Mouse (Mus musculus): Measurements from ENCODE around the gene Pcbp4. TPM values are rescaled to one million over a fixed set of nuclear protein-coding genes. Genes with fewer than 3 reads are reported as not detected.

The Pcbp4 gene
- polyA plus RNA-seq, 1 experiment from 2014 or later = 300 TPM

GRCm38 (mm10) chr9:106413606-106414005 lies 39.5 kb upstream of the Pcbp4 start:
- 91% methylated on average over 5 of the region's 5 CpGs for WGBS
- H3K27ac ChIP-seq (ENCODE audit: low read depth, low read length) = no peak overlapping the region
- H3K4me3 ChIP-seq (ENCODE audit: low read depth, low read length) = no peak overlapping the region
- peaks cover 15% of the 10 kb centered on the region; the same call in 1 of the 2 replicates for H3K4me1 ChIP-seq (replicated peaks; ENCODE audit: control insufficient read depth, insufficient read depth, low read length)
- no peak overlapping the region for H3K4me2 ChIP-seq (ENCODE audit: low read depth, low read length, severe bottlenecking)
- no peaks in the 10 kb centered on the region for H3K9me3 ChIP-seq (ENCODE audit: control insufficient read depth, low read length)
- no peak for ATAC-seq (replicated peaks; ENCODE audit: low FRiP score)
- H3K36me3 ChIP-seq (ENCODE audit: control insufficient read depth, insufficient read depth, low read length) = no peaks in the 10 kb centered on the region
- no peak for DNase-seq (ENCODE audit: low spot score)
- no peak overlapping the region for H3K9ac ChIP-seq (ENCODE audit: low read length)
- no peaks in the 10 kb centered on the region for H3K27me3 ChIP-seq (ENCODE audit: control insufficient read depth, insufficient read depth, low read length)

GRCm38 (mm10) chr9:106416826-106417225 lies 36.3 kb upstream of the Pcbp4 start:
- Histone ChIP-seq H3K27me3 (ENCODE audit: control insufficient read depth, insufficient read depth, low read length) (no peaks in the 10 kb centered on the region), H3K4me1 (replicated peaks; ENCODE audit: control insufficient read depth, insufficient read depth, low read length) (peaks cover 21% of the 10 kb centered on the region), H3K4me3 (ENCODE audit: low read depth, low read length) (no peak overlapping the region), H3K4me2 (ENCODE audit: low read depth, low read length, severe bottlenecking) (no peak overlapping the region), H3K9ac (ENCODE audit: low read length) (no peak overlapping the region), H3K27ac (ENCODE audit: low read depth, low read length) (no peak overlapping the region), H3K36me3 (ENCODE audit: control insufficient read depth, insufficient read depth, low read length) (no peaks in the 10 kb centered on the region), H3K9me3 (ENCODE audit: control insufficient read depth, low read length) (no peaks in the 10 kb centered on the region)
- DNase-seq (ENCODE audit: low spot score) = no peak
- no peak for ATAC-seq (replicated peaks; ENCODE audit: low FRiP score)
- 94% methylated on average over 6 of the region's 6 CpGs for WGBS

- Histone ChIP-seq H3K27ac (ENCODE audit: low read depth, low read length) (no peak overlapping the region), H3K36me3 (ENCODE audit: control insufficient read depth, insufficient read depth, low read length) (no peaks in the 10 kb centered on the region)
Observed at GRCm38 (mm10) chr9:106417841-106418625, 35.1 kb upstream of the Pcbp4 start.

GRCm38 (mm10) chr9:106420608-106421007 lies 32.5 kb upstream of the Pcbp4 start:
- DNase-seq (ENCODE audit: low spot score) (peak; percentile 75), ATAC-seq (replicated peaks; ENCODE audit: low FRiP score) (peak; percentile 55)
- H3K4me3 ChIP-seq (ENCODE audit: low read depth, low read length) = no peak overlapping the region
- WGBS = 0% methylated on average over 2 of the region's 2 CpGs
- 0 out of 2 replicates have a peak overlapping the region, but pooled peaks have one; percentile 1 for H3K9ac ChIP-seq (ENCODE audit: low read length)
- no peaks in the 10 kb centered on the region for H3K36me3 ChIP-seq (ENCODE audit: control insufficient read depth, insufficient read depth, low read length)
- peaks cover 21% of the 10 kb centered on the region for H3K4me1 ChIP-seq (replicated peaks; ENCODE audit: control insufficient read depth, insufficient read depth, low read length)
- no peaks in the 10 kb centered on the region for H3K27me3 ChIP-seq (ENCODE audit: control insufficient read depth, insufficient read depth, low read length)
- peak overlapping the region; percentile 39; the same call in 1 of the 2 replicates for H3K4me2 ChIP-seq (ENCODE audit: low read depth, low read length, severe bottlenecking)
- H3K27ac ChIP-seq (ENCODE audit: low read depth, low read length) = peak overlapping the region; percentile 32; the same call in 1 of the 2 replicates
- no peaks in the 10 kb centered on the region for H3K9me3 ChIP-seq (ENCODE audit: control insufficient read depth, low read length)

More at GRCm38 (mm10) chr9:106417841-106418625, 35.1 kb upstream of the Pcbp4 start:
- ATAC-seq (replicated peaks; ENCODE audit: low FRiP score) = peak; percentile 31; the same call in 1 of the 2 replicates
- no peaks in the 10 kb centered on the region for H3K27me3 ChIP-seq (ENCODE audit: control insufficient read depth, insufficient read depth, low read length)
- WGBS = 17% methylated on average over 29 of the region's 29 CpGs
- H3K9ac ChIP-seq (ENCODE audit: low read length) = peak overlapping the region; percentile 58
- peaks cover 21% of the 10 kb centered on the region for H3K4me1 ChIP-seq (replicated peaks; ENCODE audit: control insufficient read depth, insufficient read depth, low read length)
- DNase-seq (ENCODE audit: low spot score) = peak; percentile 81
- H3K4me2 ChIP-seq (ENCODE audit: low read depth, low read length, severe bottlenecking) = peak overlapping the region; percentile 45
- no peaks in the 10 kb centered on the region for H3K9me3 ChIP-seq (ENCODE audit: control insufficient read depth, low read length)
- peak overlapping the region; percentile 11 for H3K4me3 ChIP-seq (ENCODE audit: low read depth, low read length)

GRCm38 (mm10) chr9:106421033-106421864 lies 31.8 kb upstream of the Pcbp4 start:
- WGBS = 3% methylated on average over 18 of the region's 18 CpGs
- H3K4me1 ChIP-seq (replicated peaks; ENCODE audit: control insufficient read depth, insufficient read depth, low read length) = peaks cover 21% of the 10 kb centered on the region
- H3K27me3 ChIP-seq (ENCODE audit: control insufficient read depth, insufficient read depth, low read length) = no peaks in the 10 kb centered on the region
- peak; percentile 47 for ATAC-seq (replicated peaks; ENCODE audit: low FRiP score)
- H3K27ac ChIP-seq (ENCODE audit: low read depth, low read length) = peak overlapping the region; percentile 32
- no peaks in the 10 kb centered on the region for H3K9me3 ChIP-seq (ENCODE audit: control insufficient read depth, low read length)
- peak; percentile 65 for DNase-seq (ENCODE audit: low spot score)
- no peak overlapping the region; the same call in 1 of the 2 replicates for H3K4me3 ChIP-seq (ENCODE audit: low read depth, low read length)
- peak overlapping the region; percentile 39 for H3K4me2 ChIP-seq (ENCODE audit: low read depth, low read length, severe bottlenecking)
- H3K9ac ChIP-seq (ENCODE audit: low read length) = 0 out of 2 replicates have a peak overlapping the region, but pooled peaks have one; percentile 12
- no peaks in the 10 kb centered on the region for H3K36me3 ChIP-seq (ENCODE audit: control insufficient read depth, insufficient read depth, low read length)

- H3K4me1 ChIP-seq (replicated peaks; ENCODE audit: control insufficient read depth, insufficient read depth, low read length) = peaks cover 21% of the 10 kb centered on the region
- H3K4me2 ChIP-seq (ENCODE audit: low read depth, low read length, severe bottlenecking) = peak overlapping the region; percentile 39
- no peaks in the 10 kb centered on the region for H3K36me3 ChIP-seq (ENCODE audit: control insufficient read depth, insufficient read depth, low read length)
- DNase-seq (ENCODE audit: low spot score) (peak; percentile 91), ATAC-seq (replicated peaks; ENCODE audit: low FRiP score) (peak; percentile 63)
- no peak overlapping the region for H3K4me3 ChIP-seq (ENCODE audit: low read depth, low read length)
- 0 out of 2 replicates have a peak overlapping the region, but pooled peaks have one; percentile 12 for H3K9ac ChIP-seq (ENCODE audit: low read length)
- peak overlapping the region; percentile 32; the same call in 1 of the 2 replicates for H3K27ac ChIP-seq (ENCODE audit: low read depth, low read length)
- no peaks in the 10 kb centered on the region for H3K9me3 ChIP-seq (ENCODE audit: control insufficient read depth, low read length)
- 0% methylated on average over 3 of the region's 3 CpGs for WGBS
- H3K27me3 ChIP-seq (ENCODE audit: control insufficient read depth, insufficient read depth, low read length) = no peaks in the 10 kb centered on the region
Observed at GRCm38 (mm10) chr9:106421865-106422160, 31.3 kb upstream of the Pcbp4 start.

GRCm38 (mm10) chr9:106428719-106429220 lies 24.3 kb upstream of the Pcbp4 start:
- H3K9me3 ChIP-seq (ENCODE audit: control insufficient read depth, low read length) = no peaks in the 10 kb centered on the region
- peak overlapping the region; percentile 92 for H3K4me3 ChIP-seq (ENCODE audit: low read depth, low read length)
- peaks cover 6% of the 10 kb centered on the region for H3K4me1 ChIP-seq (replicated peaks; ENCODE audit: control insufficient read depth, insufficient read depth, low read length)
- 25% methylated on average over 11 of the region's 11 CpGs for WGBS
- H3K9ac ChIP-seq (ENCODE audit: low read length) = peak overlapping the region; percentile 77
- peak overlapping the region; percentile 67 for H3K4me2 ChIP-seq (ENCODE audit: low read depth, low read length, severe bottlenecking)
- no peaks in the 10 kb centered on the region for H3K27me3 ChIP-seq (ENCODE audit: control insufficient read depth, insufficient read depth, low read length)
- DNase-seq (ENCODE audit: low spot score) (no peak), ATAC-seq (replicated peaks; ENCODE audit: low FRiP score) (peak; percentile 74)
- peak overlapping the region; percentile 92 for H3K27ac ChIP-seq (ENCODE audit: low read depth, low read length)
- H3K36me3 ChIP-seq (ENCODE audit: control insufficient read depth, insufficient read depth, low read length) = peaks cover 13% of the 10 kb centered on the region

GRCm38 (mm10) chr9:106429221-106430014 lies 23.7 kb upstream of the Pcbp4 start, which contains the start of gene Rpl29:
Gene Rpl29, plus strand, starts transcription at chr9:106429454.
- WGBS = under 1% methylated on average over 55 of the region's 55 CpGs
- peak; percentile 95 for DNase-seq (ENCODE audit: low spot score)
- no peaks in the 10 kb centered on the region for H3K9me3 ChIP-seq (ENCODE audit: control insufficient read depth, low read length)
- H3K4me3 ChIP-seq (ENCODE audit: low read depth, low read length) = peak within 1 kb of the TSS; percentile 92
- ATAC-seq (replicated peaks; ENCODE audit: low FRiP score) = peak; percentile 93
- no peaks in the 10 kb centered on the region for H3K27me3 ChIP-seq (ENCODE audit: control insufficient read depth, insufficient read depth, low read length)
- peak within 1 kb of the TSS; percentile 84 for H3K4me2 ChIP-seq (ENCODE audit: low read depth, low read length, severe bottlenecking)
- peak within 1 kb of the TSS; percentile 99 for H3K9ac ChIP-seq (ENCODE audit: low read length)
- peak within 1 kb of the TSS; percentile 92 for H3K27ac ChIP-seq (ENCODE audit: low read depth, low read length)
- H3K4me1 ChIP-seq (replicated peaks; ENCODE audit: control insufficient read depth, insufficient read depth, low read length) = peaks cover 6% of the 10 kb centered on the region
- peaks cover 13% of the 10 kb centered on the region for H3K36me3 ChIP-seq (ENCODE audit: control insufficient read depth, insufficient read depth, low read length)

Measured in forebrain, embryonic 11.5 days (tissue).